Mouse (Mus musculus) left cerebral cortex, adult 18-20 months (tissue): ENCODE measurements around the gene Taf4. TPM values are rescaled to one million over a fixed set of nuclear protein-coding genes. Genes with fewer than 3 reads are reported as not detected.
A peak's percentile ranks its signal among the peaks of the same experiment; 100 is the strongest.

Experiments
- DNase-seq, 2 experiments: peaks; one replicate each; pipeline ENCODE4 v3.0.0; 2021 to 2022; ENCODE audit warnings: low spot score in 2 of 2, mixed read lengths in 1 of 2
- total RNA-seq, 2 experiments: library from RNA; stranded (reverse); gene quantifications; 2 replicates each; pipeline ENCODE4 v1.2.3; 2021

Gene Taf4
- total RNA-seq, 2 experiments from 2014 or later, result 20.5 to 21.6 TPM

DNA sequence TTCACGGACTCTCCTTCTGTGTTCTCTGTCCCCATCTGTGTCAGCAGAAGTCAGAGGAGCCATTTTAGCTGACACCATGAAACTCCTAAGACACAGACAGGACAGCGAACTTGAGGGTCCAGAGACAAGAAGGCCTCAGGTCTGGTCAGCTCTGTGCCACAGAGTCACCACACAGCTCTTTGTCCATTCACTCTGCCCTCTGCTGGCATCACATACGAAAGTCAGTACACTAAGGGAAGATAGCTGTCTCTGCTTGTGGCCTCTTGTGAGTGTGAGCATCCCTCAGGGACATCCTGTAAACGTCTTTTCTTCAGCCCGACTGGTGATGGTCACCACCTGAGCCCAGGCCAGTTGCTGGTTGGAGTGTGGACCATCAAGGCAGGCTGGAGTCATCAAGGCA is 111.3 kb downstream of the Taf4 start:
- no peak for DNase-seq

GRCm38 (mm10) chr2:179863266-179863665 is 113.2 kb downstream of the Taf4 start:
- peak in 1 of 2 experiments; percentile 26 for DNase-seq

GRCm38 (mm10) chr2:179862676-179863075 is 113.8 kb downstream of the Taf4 start:
- DNase-seq, result no peak

Other genes with a start within 250 kb of the Taf4 start
- 100 to 1,000 TPM; 104 to 106 TPM for gene Lsm14b, start 48.3 kb upstream of the Taf4 start, total RNA-seq
- gene Psma7, start 65.8 kb upstream of the Taf4 start, total RNA-seq, result 100 to 1,000 TPM; 169 to 172 TPM
- 10 to 100 TPM; 40.2 to 41.9 TPM for gene Ss18l1, start 65.9 kb upstream of the Taf4 start, total RNA-seq
- gene Mtg2, start 93.9 kb upstream of the Taf4 start, total RNA-seq, result 10 to 100 TPM; 13.7 to 17.5 TPM
- gene Hrh3, start 127.8 kb upstream of the Taf4 start, total RNA-seq, result 100 to 1,000 TPM in 1 of 2 experiments, 10 to 100 TPM in 1; 87.6 to 114 TPM
- 10 to 100 TPM; 49.1 to 54.1 TPM for gene Osbpl2, start 142.7 kb upstream of the Taf4 start, total RNA-seq
- gene Adrm1, start 194.8 kb upstream of the Taf4 start, total RNA-seq, result 100 to 1,000 TPM; 106 to 111 TPM
- gene Lama5, start 249.2 kb upstream of the Taf4 start, total RNA-seq, result 10 to 100 TPM in 1 of 2 experiments, 1 to 10 TPM in 1; 8.2 to 11.2 TPM